Mouse (Mus musculus) bone marrow, adult 2 months (tissue): ENCODE measurements at regions not wholly inside any gene's neighbourhood (a gene's known extent, or its start where the extent isn't known, plus 50 kb on each side); places are given as distances from the start of the nearest gene placed in this dataset.

ENCODE experiments used
- CTCF ChIP-seq: fragments of 200-500 bp; IDR thresholded peaks from 2 replicates; pipeline ENCODE4 v1.5.1; 2011; ENCODE audit warnings: low read length, control low read depth; ENCODE audit not compliant: control insufficient read depth, insufficient read depth
- POLR2A ChIP-seq: fragments of 200-500 bp; IDR thresholded peaks from 2 replicates; pipeline ENCODE4 v1.6.1; 2011; ENCODE audit warnings: low read depth, mild to moderate bottlenecking, control low read depth, low read length, borderline replicate concordance; ENCODE audit not compliant: control insufficient read depth

- no peak for TF ChIP-seq CTCF
- no peak for TF ChIP-seq POLR2A
Measured at GRCm38 (mm10) chr1:153985595-153985994, 85.6 kb upstream of the Teddm2 start.
